In the genomic region with DNA sequence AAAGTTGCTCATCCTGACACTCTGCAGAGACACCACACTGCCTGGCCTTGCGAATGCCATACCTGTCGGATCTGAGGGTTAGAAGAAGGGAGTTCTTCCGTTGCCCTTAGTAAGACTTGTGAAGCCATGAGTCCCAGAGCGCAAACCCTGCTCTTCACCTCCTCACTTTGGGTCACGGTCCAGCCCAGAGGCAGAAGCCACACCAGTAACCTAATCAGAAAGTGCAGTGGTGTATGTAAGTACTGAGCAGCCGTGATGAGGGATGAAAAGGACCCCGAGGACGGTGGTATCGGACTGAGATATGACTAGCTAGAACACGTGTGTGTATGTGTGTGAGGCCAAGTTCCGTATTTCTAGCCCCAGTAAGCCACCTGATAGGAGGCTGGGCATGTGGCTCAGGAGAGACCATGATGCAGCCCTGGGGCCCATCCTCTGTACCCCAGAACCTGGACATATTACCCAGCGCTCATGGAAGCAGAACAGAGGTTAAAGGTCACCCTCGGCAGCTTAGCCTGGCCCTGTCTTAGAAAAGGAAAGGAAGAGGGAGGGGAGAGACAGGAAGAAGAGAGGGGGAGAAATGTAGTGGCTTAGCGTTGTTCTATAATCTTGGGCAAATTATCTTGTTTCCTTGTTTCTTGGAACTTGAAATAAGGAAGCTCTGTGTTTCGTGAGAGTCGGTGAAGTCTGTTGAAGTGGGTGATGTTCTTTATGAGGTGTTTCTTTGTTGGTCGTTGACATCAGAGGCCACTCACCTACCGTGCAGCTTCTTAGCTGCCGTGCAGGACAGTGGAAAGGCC, we compare ENCODE assay signal across 11 mouse cellular contexts. TPM values are rescaled to one million over a fixed set of nuclear protein-coding genes. Genes with fewer than 3 reads are reported as not detected.
DNase-seq lines count a peak whose midpoint lies in the region; ATAC-seq and TF ChIP-seq lines count a peak whose summit lies in the region.
"Had no signal": no experiment of that assay in that cellular context is flagged by ENCODE, and none has a peak within 500 bp of the region (broad histone marks: within the 10 kb centered on the region; RNA-seq: fewer than 3 reads in every experiment).

No protein-coding gene starts in this region.

- WGBS in forebrain, embryonic 10.5 days, result 84% methylated on average over 19 of the region's 19 CpGs
- WGBS in forebrain, embryonic 15.5 days, result 90% methylated on average over 19 of the region's 19 CpGs
- WGBS in kidney, postnatal 0 days, result 55% methylated on average over 19 of the region's 19 CpGs

- H3K4me3 ChIP-seq in forebrain, embryonic 10.5 days, result no peak overlapping the region
- H3K4me3 ChIP-seq in forebrain, embryonic 15.5 days, result no peak overlapping the region
- no peak overlapping the region for H3K4me3 ChIP-seq in kidney, postnatal 0 days (replicated peaks; ENCODE audit: low read depth, low read length)

- no peak overlapping the region for H3K9ac ChIP-seq in forebrain, embryonic 15.5 days (replicated peaks)
- H3K9ac ChIP-seq in kidney, postnatal 0 days (ENCODE audit: low read depth, low read length), result no peak overlapping the region

- TF ChIP-seq CTCF in kidney, postnatal 0 days (IDR thresholded peaks at IDR 0.05; ENCODE audit: low read depth), result no peak

- H3K4me1 ChIP-seq in forebrain, embryonic 10.5 days, result peaks cover 10% of the 10 kb centered on the region; the same call in 1 of the 2 replicates
- no peaks in the 10 kb centered on the region for H3K4me1 ChIP-seq in forebrain, embryonic 15.5 days
- peaks cover 12% of the 10 kb centered on the region; the same call in 1 of the 2 replicates for H3K4me1 ChIP-seq in kidney, postnatal 0 days (replicated peaks; ENCODE audit: insufficient read depth, low read length)

- H3K27ac ChIP-seq in forebrain, embryonic 10.5 days, result 0 out of 2 replicates have a peak overlapping the region, but pooled peaks have one; percentile 25
- no peak overlapping the region for H3K27ac ChIP-seq in forebrain, embryonic 15.5 days (replicated peaks)
- H3K27ac ChIP-seq in kidney, postnatal 0 days, result no peak overlapping the region; the same call in 1 of the 2 replicates

- H3K4me2 ChIP-seq in forebrain, embryonic 15.5 days (replicated peaks), result no peak overlapping the region
- no peak overlapping the region for H3K4me2 ChIP-seq in kidney, postnatal 0 days (ENCODE audit: low read length)

- H3K36me3 ChIP-seq in forebrain, embryonic 10.5 days (replicated peaks), result peaks cover 81% of the 10 kb centered on the region
- H3K36me3 ChIP-seq in forebrain, embryonic 15.5 days, result peaks cover 20% of the 10 kb centered on the region
- peaks cover 18% of the 10 kb centered on the region for H3K36me3 ChIP-seq in kidney, postnatal 0 days (ENCODE audit: insufficient read depth, low read length)

- no peaks in the 10 kb centered on the region for H3K27me3 ChIP-seq in forebrain, embryonic 10.5 days (ENCODE audit: poor library complexity, severe bottlenecking)
- H3K27me3 ChIP-seq in forebrain, embryonic 15.5 days, result no peaks in the 10 kb centered on the region
- H3K27me3 ChIP-seq in kidney, postnatal 0 days (ENCODE audit: insufficient read depth, low read length), result no peaks in the 10 kb centered on the region
- H3K27me3 ChIP-seq: Patski had no signal

- no peak for ATAC-seq in forebrain, embryonic 15.5 days (replicated peaks)
- ATAC-seq in kidney, postnatal 0 days (replicated peaks; ENCODE audit: low FRiP score, low read depth), result peak; percentile 24; the same call in 1 of the 2 replicates
- peak; percentile 26 for ATAC-seq in erythroid progenitor cell, adult 5-6 weeks (replicated peaks; ENCODE audit: low FRiP score, poor library complexity, severe bottlenecking)
- ATAC-seq in megakaryocyte, adult 5-6 weeks (ENCODE audit: poor library complexity, severe bottlenecking), result peak; percentile 55
- no peak for ATAC-seq in frontal cortex, adult (ENCODE audit: low TSS enrichment)
- ATAC-seq: forebrain, embryonic 16.5 days; Patski had no signal

- DNase-seq in forebrain, embryonic 10.5 days (ENCODE audit: extremely low spot score, low spot score), result no peak
- DNase-seq in kidney, postnatal 0 days (ENCODE audit: low spot score), result peak; percentile 10
- no peak for DNase-seq in kidney, postnatal 10 days
- no peak for DNase-seq in adrenal gland, adult (ENCODE audit: inconsistent age in 2 of 2, low spot score in 1 of 2)
- DNase-seq: midbrain, embryonic 14.5 days had no signal

- H3K9me3 ChIP-seq in forebrain, embryonic 10.5 days, result no peaks in the 10 kb centered on the region
- no peaks in the 10 kb centered on the region for H3K9me3 ChIP-seq in forebrain, embryonic 15.5 days
- no peaks in the 10 kb centered on the region for H3K9me3 ChIP-seq in kidney, postnatal 0 days (replicated peaks; ENCODE audit: low read length)

RNA-seq across cellular contexts. Expression of a gene that starts 43.5 kb away (rescaled TPM):
- 2.5 TPM in 2 replicates for polyA plus RNA-seq in forebrain, embryonic 10.5 days (2016; fragmentation: Nextera tagmentation; extraction: Ambion mirVana)
- 3.2 and 3.5 TPM in 2 replicates for polyA plus RNA-seq in forebrain, embryonic 15.5 days (2015; fragmentation: Nextera tagmentation; extraction: Ambion mirVana)
- 1.1 and 1.2 TPM in 2 replicates for polyA plus RNA-seq in kidney, postnatal 0 days (2015; fragmentation: Nextera tagmentation; extraction: Ambion mirVana)
- 12.3 and 15.1 TPM in 2 replicates for total RNA-seq in erythroid progenitor cell, adult 5-6 weeks (2015; ENCODE audit: low replicate concordance)
- total RNA-seq in erythroid progenitor cell, adult 5-6 weeks (2017; ENCODE audit: low replicate concordance), result 12.4 and 13.6 TPM in 2 replicates
- 4.6 and 5.4 TPM in 2 replicates for total RNA-seq in megakaryocyte, adult 5-6 weeks (2015)
- 4.6 and 4.8 TPM in 2 replicates for total RNA-seq in megakaryocyte, adult 5-6 weeks (2017)

RNA-seq across cellular contexts. Expression of a gene that starts 55.4 kb away (rescaled TPM):
- 8.0 and 9.8 TPM in 2 replicates for polyA plus RNA-seq in forebrain, embryonic 10.5 days (2016; fragmentation: Nextera tagmentation; extraction: Ambion mirVana)
- 83.8 and 113 TPM in 2 replicates for polyA plus RNA-seq in forebrain, embryonic 15.5 days (2015; fragmentation: Nextera tagmentation; extraction: Ambion mirVana)
- polyA plus RNA-seq in kidney, postnatal 0 days (2015; fragmentation: Nextera tagmentation; extraction: Ambion mirVana), result 31.3 and 36.8 TPM in 2 replicates
- total RNA-seq in erythroid progenitor cell, adult 5-6 weeks (2015; ENCODE audit: low replicate concordance), result 50.3 and 64.2 TPM in 2 replicates
- 42.0 and 49.3 TPM in 2 replicates for total RNA-seq in erythroid progenitor cell, adult 5-6 weeks (2017; ENCODE audit: low replicate concordance)
- total RNA-seq in megakaryocyte, adult 5-6 weeks (2015), result 58.4 and 60.3 TPM in 2 replicates
- 22.7 and 26.5 TPM in 2 replicates for total RNA-seq in megakaryocyte, adult 5-6 weeks (2017)

Comparison
In these comparisons a context has a peak if more than half of its experiments do, and no peak if none do; other contexts are left out.
1. ATAC-seq: peak in kidney, postnatal 0 days (single experiment), erythroid progenitor cell, adult 5-6 weeks (single experiment) and megakaryocyte, adult 5-6 weeks (single experiment); none in forebrain, embryonic 15.5 days (single experiment) and frontal cortex, adult (single experiment).